Mouse (Mus musculus) granulocyte monocyte progenitor cell, adult 5-6 weeks (primary cell): Measurements from ENCODE around the gene Psmc1. TPM values are rescaled to one million over a fixed set of nuclear protein-coding genes. Genes with fewer than 3 reads are reported as not detected.
A peak's percentile ranks its signal among the peaks of the same experiment; 100 is the strongest.

Experiments used
- ATAC-seq: replicated peaks from 2 replicates; pipeline ENCODE4 v1.8.0; 2016; ENCODE audit warnings: mild to moderate bottlenecking, moderate TSS enrichment, inconsistent platforms; ENCODE audit not compliant: poor library complexity, severe bottlenecking
- total RNA-seq, 2 experiments: library from RNA; stranded (forward) in 1 of 2; stranded (reverse) in 1 of 2; fragments of 200-712, 200-1000 nt in 1 of 2; fragments of >200 nt in 1 of 2; fragmentation: Nextera tagmentation in 1 of 2; gene quantifications; 2 replicates each; pipeline ENCODE4 v1.2.3; 2014 to 2017

Psmc1 gene
- total RNA-seq, 2 experiments from 2014 or later: 202 to 241 TPM

DNA sequence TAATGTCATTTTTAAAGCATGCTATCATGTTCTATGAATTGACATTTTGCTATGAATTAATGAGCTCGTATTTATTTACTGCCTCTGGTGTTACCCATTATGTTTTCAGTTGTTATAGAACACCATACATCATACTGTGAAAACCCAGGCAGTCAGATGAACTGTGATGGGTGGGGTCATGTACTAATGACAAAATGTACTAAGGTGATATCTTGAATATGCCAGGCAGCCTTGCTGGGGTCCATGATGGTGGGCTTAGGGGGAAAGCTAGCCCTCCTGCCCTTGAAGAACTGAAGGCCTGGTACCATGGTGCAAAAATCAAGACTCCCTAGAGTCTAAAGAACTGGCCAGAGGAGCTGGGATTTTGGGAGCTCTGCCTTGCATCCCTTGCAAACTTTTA lies 57.5 kb downstream of the Psmc1 start:
- no peak for ATAC-seq

DNA sequence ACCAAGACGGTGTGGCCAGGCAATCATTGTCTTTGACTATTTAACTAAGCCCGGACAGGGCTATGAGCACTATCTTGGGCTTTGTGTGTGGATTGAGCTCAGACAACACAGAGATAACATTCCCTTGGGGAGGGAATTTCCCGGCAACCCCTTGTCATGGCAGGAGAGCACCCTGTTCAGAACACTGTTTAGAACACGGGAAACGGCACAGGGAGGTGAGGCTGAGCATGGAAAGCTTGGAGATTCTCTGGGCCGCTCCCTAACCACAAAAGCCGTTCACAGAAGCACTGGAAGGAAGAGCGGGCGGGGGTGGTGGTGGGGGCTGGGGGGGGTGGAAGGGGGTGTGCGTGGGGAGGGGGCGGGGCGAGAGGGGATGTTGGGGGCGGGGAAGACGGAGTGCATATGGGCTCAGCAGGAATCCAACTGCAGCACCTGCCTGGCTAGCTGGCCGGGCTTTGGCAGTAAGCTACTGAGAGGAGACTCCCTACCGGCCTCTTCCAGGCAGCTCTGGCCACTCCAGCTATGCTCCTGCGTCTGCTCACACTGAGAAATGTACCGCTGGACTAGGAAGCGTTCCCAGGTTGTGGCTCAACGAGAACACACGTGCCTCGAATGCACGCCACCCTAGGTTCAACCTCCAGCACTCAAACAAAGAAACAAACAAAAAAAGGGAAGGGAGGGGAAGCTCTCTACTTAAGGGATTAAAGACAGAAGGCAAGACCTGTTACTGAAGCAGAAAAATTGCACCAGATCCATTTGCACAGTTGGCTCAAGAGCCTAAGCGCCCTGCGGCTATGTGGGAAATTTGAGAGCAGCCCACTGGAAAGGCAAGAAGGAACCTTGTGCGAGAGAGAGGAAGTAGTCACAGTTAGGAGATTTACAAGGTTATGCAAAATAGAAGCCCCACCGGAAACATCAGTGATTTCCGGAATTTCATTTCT lies 58.2 kb downstream of the Psmc1 start:
- ATAC-seq: peak; percentile 93

DNA sequence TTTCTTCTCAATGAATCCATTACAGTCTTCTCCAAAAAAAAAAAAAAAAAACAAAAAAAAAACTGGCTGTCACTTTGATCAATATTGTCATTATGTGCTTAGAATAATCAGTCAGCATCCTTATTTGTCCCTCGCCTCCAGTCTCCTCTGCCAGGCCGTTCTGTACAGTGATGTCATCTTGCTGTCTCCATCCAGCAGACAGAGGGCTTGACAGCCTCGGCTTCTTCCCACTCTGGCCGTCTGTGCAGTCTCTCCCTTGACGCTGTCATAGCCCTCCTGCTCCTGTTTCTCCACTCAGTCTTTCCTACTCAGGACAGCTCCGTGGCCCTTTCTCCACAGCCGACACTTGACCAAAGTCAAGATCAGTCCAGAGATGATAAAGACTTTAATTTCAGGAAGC lies 62.5 kb downstream of the Psmc1 start:
- ATAC-seq: no peak

Other genes starting within 250 kb of the Psmc1 start
- gene Efcab11, start 225.7 kb upstream of the Psmc1 start, total RNA-seq (2014; fragmentation: Nextera tagmentation): 3.5 and 5.3 TPM in 2 replicates
- 5.9 and 9.3 TPM in 2 replicates for gene Efcab11, start 225.7 kb upstream of the Psmc1 start, total RNA-seq (2017)
- gene Tdp1, start 225.6 kb upstream of the Psmc1 start, total RNA-seq (2014; fragmentation: Nextera tagmentation): 38.1 and 41.9 TPM in 2 replicates
- gene Tdp1, start 225.6 kb upstream of the Psmc1 start, total RNA-seq (2017): 19.0 and 22.6 TPM in 2 replicates
- gene Kcnk13, start 145.7 kb upstream of the Psmc1 start, total RNA-seq (2014; fragmentation: Nextera tagmentation): 1.2 TPM in 2 replicates
- gene Kcnk13, start 145.7 kb upstream of the Psmc1 start, total RNA-seq (2017): 0.15 and 0.65 TPM in 2 replicates
- gene Nrde2, start 49.5 kb downstream of the Psmc1 start, total RNA-seq (2014; fragmentation: Nextera tagmentation): 11.1 and 19.6 TPM in 2 replicates
- gene Nrde2, start 49.5 kb downstream of the Psmc1 start, total RNA-seq (2017): 26.8 and 34.4 TPM in 2 replicates
- gene Calm1, start 89.3 kb downstream of the Psmc1 start, total RNA-seq (2014; fragmentation: Nextera tagmentation): 154 and 167 TPM in 2 replicates
- gene Calm1, start 89.3 kb downstream of the Psmc1 start, total RNA-seq (2017): 549 and 572 TPM in 2 replicates